ENCODE assay signal across 25 mouse cellular contexts in the genomic region with DNA sequence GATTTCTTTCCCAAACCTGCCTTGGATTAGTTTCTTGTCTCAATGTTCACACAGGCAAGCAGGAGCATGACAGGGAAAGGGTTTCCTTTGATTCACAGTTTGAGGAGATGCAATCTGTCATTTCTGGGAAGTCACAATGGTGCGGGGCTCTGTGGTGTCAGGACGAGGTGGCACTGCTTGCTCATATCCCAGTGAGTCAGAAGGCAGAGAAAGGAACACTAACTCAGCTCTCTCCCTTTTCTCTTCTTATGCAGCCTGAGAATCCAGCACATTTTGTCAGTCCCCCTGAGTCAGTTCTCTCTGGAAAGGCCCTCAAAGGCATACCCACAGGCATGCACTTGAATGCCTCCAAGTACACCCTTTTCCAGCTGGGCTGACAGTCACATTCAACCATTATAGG.
DNase-seq lines count a peak whose midpoint lies in the region; ATAC-seq and TF ChIP-seq lines count a peak whose summit lies in the region.
"Had no signal": no experiment of that assay in that cellular context is flagged by ENCODE, and none has a peak within 500 bp of the region (broad histone marks: within the 10 kb centered on the region; RNA-seq: fewer than 3 reads in every experiment).

No protein-coding gene starts in this region.

- ATAC-seq in midbrain, embryonic 15.5 days (replicated peaks) = peak; percentile 54; the same call in 1 of the 2 replicates
- no peak for ATAC-seq in midbrain, embryonic 13.5 days
- ATAC-seq: forebrain, embryonic 15.5 days; inflammation-experienced regulatory T-cells, adult 6 months had no signal

- TF ChIP-seq CTCF in embryonic fibroblast, embryonic 13.5 days (IDR thresholded peaks at IDR 0.05; ENCODE audit: borderline replicate concordance, insufficient read depth, low read length) = no peak

- H3K9me3 ChIP-seq in midbrain, embryonic 15.5 days = no peaks in the 10 kb centered on the region
- no peaks in the 10 kb centered on the region for H3K9me3 ChIP-seq in midbrain, embryonic 13.5 days
- H3K9me3 ChIP-seq: embryonic facial prominence, embryonic 10.5 days; embryonic facial prominence, embryonic 15.5 days; forebrain, embryonic 15.5 days; heart, embryonic 12.5 days; hindbrain, embryonic 15.5 days; kidney, embryonic 15.5 days; limb, embryonic 13.5 days; lung, embryonic 15.5 days; neural tube, embryonic 13.5 days had no signal

- intact Hi-C loops in heart, postnatal 25 days (cut with DNase I) = no loop called here

- WGBS in midbrain, embryonic 15.5 days = 89% methylated on average over 2 of the region's 2 CpGs
- WGBS in midbrain, embryonic 13.5 days = 87% methylated on average over 2 of the region's 2 CpGs

- H3K4me2 ChIP-seq in midbrain, embryonic 15.5 days = no peak overlapping the region
- no peak overlapping the region for H3K4me2 ChIP-seq in midbrain, embryonic 13.5 days (replicated peaks)
- H3K4me2 ChIP-seq: embryonic facial prominence, embryonic 15.5 days; forebrain, embryonic 15.5 days; heart, embryonic 12.5 days; hindbrain, embryonic 15.5 days; kidney, embryonic 15.5 days; limb, embryonic 13.5 days; liver, embryonic 11.5 days; lung, embryonic 15.5 days; neural tube, embryonic 13.5 days had no signal

- no peaks in the 10 kb centered on the region for H3K4me1 ChIP-seq in midbrain, embryonic 15.5 days
- no peaks in the 10 kb centered on the region for H3K4me1 ChIP-seq in midbrain, embryonic 13.5 days (replicated peaks)
- H3K4me1 ChIP-seq in embryonic fibroblast, embryonic 13.5 days (ENCODE audit: control insufficient read depth, insufficient read depth, low read length) = peaks cover 4% of the 10 kb centered on the region
- H3K4me1 ChIP-seq: embryonic facial prominence, embryonic 10.5 days; embryonic facial prominence, embryonic 15.5 days; forebrain, embryonic 15.5 days; heart, embryonic 12.5 days; hindbrain, embryonic 15.5 days; kidney, embryonic 15.5 days; limb, embryonic 13.5 days; lung, embryonic 15.5 days; neural tube, embryonic 13.5 days had no signal

- peak; percentile 2 to 26 for DNase-seq in frontal cortex, adult 2 months (ENCODE audit: extremely low spot score in 1 of 2, low spot score in 1 of 2)
- no peak for DNase-seq in frontal cortex, postnatal 25 days (ENCODE audit: low spot score in 2 of 2)
- peak; percentile 81 for DNase-seq in Muller cell, postnatal 12 days (ENCODE audit: inconsistent ontology term)
- DNase-seq in heart, postnatal 25 days (ENCODE audit: low spot score) = no peak
- DNase-seq: adrenal gland, postnatal 25 days; cerebellum, adult 2 months; cerebellum, postnatal 14 days; heart, adult 2 months; kidney, adult 18-20 months; kidney, postnatal 25 days; thymus, postnatal 4 days had no signal

- no peak for TF ChIP-seq POLR2A in embryonic fibroblast, embryonic 13.5 days (IDR thresholded peaks at IDR 0.05; ENCODE audit: low read depth, low read length)

- H3K36me3 ChIP-seq in midbrain, embryonic 15.5 days (replicated peaks) = no peaks in the 10 kb centered on the region
- H3K36me3 ChIP-seq in midbrain, embryonic 13.5 days = no peaks in the 10 kb centered on the region
- H3K36me3 ChIP-seq: embryonic facial prominence, embryonic 10.5 days; embryonic facial prominence, embryonic 15.5 days; forebrain, embryonic 15.5 days; heart, embryonic 12.5 days; hindbrain, embryonic 15.5 days; kidney, embryonic 15.5 days; limb, embryonic 13.5 days; lung, embryonic 15.5 days; neural tube, embryonic 13.5 days had no signal

- H3K4me3 ChIP-seq in midbrain, embryonic 15.5 days = no peak overlapping the region
- no peak overlapping the region for H3K4me3 ChIP-seq in midbrain, embryonic 13.5 days (replicated peaks)
- H3K4me3 ChIP-seq in embryonic fibroblast, embryonic 13.5 days (ENCODE audit: insufficient read depth, low read length) = no peak overlapping the region
- H3K4me3 ChIP-seq: embryonic facial prominence, embryonic 10.5 days; embryonic facial prominence, embryonic 15.5 days; forebrain, embryonic 15.5 days; heart, adult 2 months; heart, embryonic 12.5 days; hindbrain, embryonic 15.5 days; kidney, embryonic 15.5 days; limb, embryonic 13.5 days; lung, embryonic 15.5 days; neural tube, embryonic 13.5 days had no signal

- no peak overlapping the region for H3K27ac ChIP-seq in midbrain, embryonic 15.5 days
- no peak overlapping the region for H3K27ac ChIP-seq in midbrain, embryonic 13.5 days
- H3K27ac ChIP-seq in embryonic fibroblast, embryonic 13.5 days (ENCODE audit: insufficient read depth, low read length) = peak overlapping the region; percentile 56; the same call in 1 of the 2 replicates
- H3K27ac ChIP-seq: embryonic facial prominence, embryonic 10.5 days; embryonic facial prominence, embryonic 15.5 days; forebrain, embryonic 15.5 days; heart, adult 2 months; hindbrain, embryonic 15.5 days; kidney, embryonic 15.5 days; limb, embryonic 13.5 days; lung, embryonic 15.5 days; neural tube, embryonic 13.5 days had no signal

- no peaks in the 10 kb centered on the region for H3K27me3 ChIP-seq in midbrain, embryonic 15.5 days (replicated peaks)
- no peaks in the 10 kb centered on the region for H3K27me3 ChIP-seq in midbrain, embryonic 13.5 days
- H3K27me3 ChIP-seq: embryonic facial prominence, embryonic 15.5 days; forebrain, embryonic 15.5 days; heart, embryonic 12.5 days; hindbrain, embryonic 15.5 days; kidney, embryonic 15.5 days; limb, embryonic 13.5 days; lung, embryonic 15.5 days; neural tube, embryonic 13.5 days had no signal

- H3K9ac ChIP-seq in midbrain, embryonic 15.5 days = no peak overlapping the region
- H3K9ac ChIP-seq in midbrain, embryonic 13.5 days (replicated peaks) = no peak overlapping the region
- H3K9ac ChIP-seq: embryonic facial prominence, embryonic 15.5 days; forebrain, embryonic 15.5 days; heart, embryonic 12.5 days; hindbrain, embryonic 15.5 days; kidney, embryonic 15.5 days; limb, embryonic 13.5 days; lung, embryonic 15.5 days; neural tube, embryonic 13.5 days had no signal

Comparison
In these comparisons a context has a peak if more than half of its experiments do, and no peak if none do; other contexts are left out.
1. DNase-seq: peak in frontal cortex, adult 2 months (2 of 2) and Muller cell, postnatal 12 days (single experiment); none in frontal cortex, postnatal 25 days (0 of 2) and heart, postnatal 25 days (single experiment).